In the genomic region with DNA sequence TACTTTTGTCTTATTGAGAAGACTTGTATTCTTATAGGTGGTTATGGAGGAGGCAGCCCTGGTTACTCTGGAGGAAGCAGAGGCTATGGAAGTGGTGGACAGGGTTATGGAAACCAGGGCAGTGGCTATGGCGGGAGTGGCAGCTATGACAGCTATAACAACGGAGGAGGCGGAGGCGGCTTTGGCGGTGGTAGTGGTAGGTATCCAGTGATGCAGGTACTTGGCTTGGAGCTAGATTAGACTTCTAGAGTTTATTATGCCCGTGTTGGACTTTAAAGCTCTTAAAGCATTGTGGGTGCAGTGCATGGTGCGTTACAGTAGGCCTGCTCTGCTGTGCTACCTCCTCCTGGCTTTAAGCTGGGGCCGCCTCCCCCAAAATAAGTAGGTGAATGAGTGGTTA, we compare ENCODE assay signal across 9 mouse cellular contexts. TPM values are rescaled to one million over a fixed set of nuclear protein-coding genes. Genes with fewer than 3 reads are reported as not detected.
DNase-seq lines count a peak whose midpoint lies in the region; ATAC-seq and TF ChIP-seq lines count a peak whose summit lies in the region.
"Had no signal": no experiment of that assay in that cellular context is flagged by ENCODE, and none has a peak within 500 bp of the region (broad histone marks: within the 10 kb centered on the region; RNA-seq: fewer than 3 reads in every experiment).

No protein-coding gene starts in this region.

- H3K4me2 ChIP-seq in kidney, embryonic 14.5 days (replicated peaks; ENCODE audit: low read depth, low read length): peak overlapping the region; percentile 88
- H3K4me2 ChIP-seq in hindbrain, embryonic 15.5 days: peak overlapping the region; percentile 82
- H3K4me2 ChIP-seq in midbrain, embryonic 14.5 days (ENCODE audit: low read length): peak overlapping the region; percentile 85

- DNase-seq in kidney, postnatal 10 days: no peak
- no peak for DNase-seq in midbrain, embryonic 14.5 days
- no peak for DNase-seq in adrenal gland, postnatal 25 days
- no peak for DNase-seq in gastrocnemius, postnatal 25 days
- DNase-seq in embryo, embryonic 11 days: no peak

- TF ChIP-seq POLR2A in bone marrow macrophage, adult 2 months (IDR thresholded peaks at IDR 0.05; ENCODE audit: borderline replicate concordance, low read depth, low read length): no peak

- peaks cover 60% of the 10 kb centered on the region for H3K36me3 ChIP-seq in kidney, embryonic 14.5 days (ENCODE audit: control insufficient read depth, insufficient read depth, low read length)
- H3K36me3 ChIP-seq in hindbrain, embryonic 15.5 days: peaks cover 50% of the 10 kb centered on the region
- H3K36me3 ChIP-seq in midbrain, embryonic 14.5 days (ENCODE audit: control insufficient read depth, insufficient read depth, low read length): peaks cover 59% of the 10 kb centered on the region

- WGBS in kidney, embryonic 14.5 days: 49% methylated on average over 8 of the region's 8 CpGs
- 75% methylated on average over 8 of the region's 8 CpGs for WGBS in hindbrain, embryonic 15.5 days
- WGBS in midbrain, embryonic 14.5 days: 68% methylated on average over 8 of the region's 8 CpGs

- peaks cover 19% of the 10 kb centered on the region for H3K4me1 ChIP-seq in kidney, embryonic 14.5 days (ENCODE audit: control insufficient read depth, insufficient read depth, low read length)
- H3K4me1 ChIP-seq in bone marrow macrophage, adult 2 months (ENCODE audit: control insufficient read depth, insufficient read depth, low read length): peaks cover 11% of the 10 kb centered on the region
- H3K4me1 ChIP-seq in hindbrain, embryonic 15.5 days (replicated peaks): peaks cover 48% of the 10 kb centered on the region
- peaks cover 30% of the 10 kb centered on the region for H3K4me1 ChIP-seq in midbrain, embryonic 14.5 days (ENCODE audit: control insufficient read depth, insufficient read depth, low read length)

- no peaks in the 10 kb centered on the region for H3K27me3 ChIP-seq in kidney, embryonic 14.5 days (ENCODE audit: control insufficient read depth, insufficient read depth, low read length)
- no peaks in the 10 kb centered on the region for H3K27me3 ChIP-seq in hindbrain, embryonic 15.5 days
- H3K27me3 ChIP-seq in midbrain, embryonic 14.5 days (ENCODE audit: control insufficient read depth, insufficient read depth, low read length): no peaks in the 10 kb centered on the region

- peak overlapping the region; percentile 83 for H3K4me3 ChIP-seq in kidney, embryonic 14.5 days (ENCODE audit: low read length)
- peak overlapping the region; percentile 47 for H3K4me3 ChIP-seq in bone marrow macrophage, adult 2 months (ENCODE audit: insufficient read depth, low read length)
- peak overlapping the region; percentile 84 for H3K4me3 ChIP-seq in hindbrain, embryonic 15.5 days
- peak overlapping the region; percentile 59 for H3K4me3 ChIP-seq in midbrain, embryonic 14.5 days (replicated peaks; ENCODE audit: low read depth, low read length)

- H3K9ac ChIP-seq in kidney, embryonic 14.5 days (ENCODE audit: low read depth, low read length): peak overlapping the region; percentile 91
- 0 out of 2 replicates have a peak overlapping the region, but pooled peaks have one; percentile 22 for H3K9ac ChIP-seq in hindbrain, embryonic 15.5 days
- no peak overlapping the region; the same call in 1 of the 2 replicates for H3K9ac ChIP-seq in midbrain, embryonic 14.5 days (replicated peaks; ENCODE audit: low read length)

- no peak for ATAC-seq in kidney, embryonic 14.5 days (ENCODE audit: low FRiP score, low TSS enrichment)
- no peak for ATAC-seq in hindbrain, embryonic 15.5 days (ENCODE audit: low FRiP score, low read depth)
- ATAC-seq in midbrain, embryonic 14.5 days (ENCODE audit: low FRiP score, low TSS enrichment): no peak

- no peak for TF ChIP-seq CTCF in bone marrow macrophage, adult 2 months (IDR thresholded peaks at IDR 0.05; ENCODE audit: low read depth, low read length)

- H3K9me3 ChIP-seq in kidney, embryonic 14.5 days (ENCODE audit: control insufficient read depth, low read length): no peaks in the 10 kb centered on the region
- H3K9me3 ChIP-seq in hindbrain, embryonic 15.5 days: no peaks in the 10 kb centered on the region
- no peaks in the 10 kb centered on the region for H3K9me3 ChIP-seq in midbrain, embryonic 14.5 days (ENCODE audit: control insufficient read depth, low read length)

- no peak overlapping the region for H3K27ac ChIP-seq in kidney, embryonic 14.5 days (ENCODE audit: low read depth, low read length)
- no peak overlapping the region for H3K27ac ChIP-seq in bone marrow macrophage, adult 2 months (ENCODE audit: insufficient read depth, low read depth, low read length)
- no peak overlapping the region for H3K27ac ChIP-seq in hindbrain, embryonic 15.5 days (replicated peaks)
- no peak overlapping the region for H3K27ac ChIP-seq in midbrain, embryonic 14.5 days (replicated peaks; ENCODE audit: low read depth, low read length)

RNA-seq across cellular contexts. Expression of a gene that starts 2.7 kb away (rescaled TPM):
- polyA plus RNA-seq in kidney, embryonic 14.5 days (2014; fragmentation: Nextera tagmentation; extraction: Ambion mirVana): 1,180 and 1,314 TPM in 2 replicates
- 154 and 160 TPM in 2 replicates for polyA plus RNA-seq in bone marrow macrophage, adult 2 months (2012; ENCODE audit: insufficient read depth, insufficient read length, missing spikeins)
- polyA plus RNA-seq in hindbrain, embryonic 15.5 days (2015; fragmentation: Nextera tagmentation; extraction: Ambion mirVana): 629 and 665 TPM in 2 replicates
- polyA plus RNA-seq in midbrain, embryonic 14.5 days (2014; fragmentation: Nextera tagmentation; extraction: Ambion mirVana): 764 and 768 TPM in 2 replicates
- total RNA-seq in adrenal gland, postnatal 25 days (2021): 210 and 212 TPM in 2 replicates
- total RNA-seq in gastrocnemius, postnatal 25 days (2021): 10 to 100 TPM; 82.8 to 89.0 TPM

RNA-seq across cellular contexts. Expression of a gene that starts 3.3 kb away (rescaled TPM):
- 146 and 161 TPM in 2 replicates for polyA plus RNA-seq in kidney, embryonic 14.5 days (2014; fragmentation: Nextera tagmentation; extraction: Ambion mirVana)
- 33.5 and 37.2 TPM in 2 replicates for polyA plus RNA-seq in bone marrow macrophage, adult 2 months (2012; ENCODE audit: insufficient read depth, insufficient read length, missing spikeins)
- polyA plus RNA-seq in hindbrain, embryonic 15.5 days (2015; fragmentation: Nextera tagmentation; extraction: Ambion mirVana): 127 and 137 TPM in 2 replicates
- 159 and 177 TPM in 2 replicates for polyA plus RNA-seq in midbrain, embryonic 14.5 days (2014; fragmentation: Nextera tagmentation; extraction: Ambion mirVana)
- total RNA-seq in adrenal gland, postnatal 25 days (2021): 73.2 and 88.5 TPM in 2 replicates
- 10 to 100 TPM; 29.0 to 29.6 TPM for total RNA-seq in gastrocnemius, postnatal 25 days (2021)

RNA-seq across cellular contexts. Expression of a gene that starts 15.3 kb away (rescaled TPM):
- polyA plus RNA-seq in kidney, embryonic 14.5 days (2014; fragmentation: Nextera tagmentation; extraction: Ambion mirVana): 3.1 and 3.9 TPM in 2 replicates
- 0.88 and 1.7 TPM in 2 replicates for polyA plus RNA-seq in bone marrow macrophage, adult 2 months (2012; ENCODE audit: insufficient read depth, insufficient read length, missing spikeins)
- 0.58 and 0.89 TPM in 2 replicates for polyA plus RNA-seq in hindbrain, embryonic 15.5 days (2015; fragmentation: Nextera tagmentation; extraction: Ambion mirVana)
- 0.49 and 0.62 TPM in 2 replicates for polyA plus RNA-seq in midbrain, embryonic 14.5 days (2014; fragmentation: Nextera tagmentation; extraction: Ambion mirVana)
- 0.58 TPM in 1 of 2 replicates, not detected in the other for total RNA-seq in adrenal gland, postnatal 25 days (2021)
- total RNA-seq in gastrocnemius, postnatal 25 days (2021): not detected
- total RNA-seq: left cerebral cortex, postnatal 36 days had no signal

RNA-seq across cellular contexts. Expression of a gene that starts 29.6 kb away (rescaled TPM):
- polyA plus RNA-seq in kidney, embryonic 14.5 days (2014; fragmentation: Nextera tagmentation; extraction: Ambion mirVana): 290 and 322 TPM in 2 replicates
- polyA plus RNA-seq in bone marrow macrophage, adult 2 months (2012; ENCODE audit: insufficient read depth, insufficient read length, missing spikeins): 129 and 132 TPM in 2 replicates
- 200 and 208 TPM in 2 replicates for polyA plus RNA-seq in hindbrain, embryonic 15.5 days (2015; fragmentation: Nextera tagmentation; extraction: Ambion mirVana)
- 197 and 231 TPM in 2 replicates for polyA plus RNA-seq in midbrain, embryonic 14.5 days (2014; fragmentation: Nextera tagmentation; extraction: Ambion mirVana)
- total RNA-seq in adrenal gland, postnatal 25 days (2021): 143 and 145 TPM in 2 replicates
- total RNA-seq in gastrocnemius, postnatal 25 days (2021): 10 to 100 TPM; 31.4 to 32.3 TPM
